Mouse (Mus musculus): ENCODE measurements at regions not wholly inside any gene's neighbourhood (a gene's known extent, or its start where the extent isn't known, plus 50 kb on each side); places are given as distances from the start of the nearest gene placed in this dataset.

GRCm38 (mm10) chr12:79961881-79962280 is 150.9 kb downstream of the Zfp36l1 start:
- TF ChIP-seq EP300 (IDR thresholded peaks at IDR 0.05; ENCODE audit: insufficient read depth, low read depth, low read length) (no peak), POLR2A (IDR thresholded peaks at IDR 0.05; ENCODE audit: insufficient read depth, low read depth, low read length) (no peak), CTCF (IDR thresholded peaks at IDR 0.05) (no peak)
- 66% methylated on average over 4 of the region's 4 CpGs for WGBS
- peak in 1 of 2 experiments; percentile 13 for DNase-seq
- no peak overlapping the region for H3K4me3 ChIP-seq
- H3K4me1 ChIP-seq (ENCODE audit: control insufficient read depth, insufficient read depth, low read length), result peaks cover 10% of the 10 kb centered on the region
- H3K36me3 ChIP-seq (ENCODE audit: control insufficient read depth, insufficient read depth, low read length), result peaks cover 3% of the 10 kb centered on the region; the same call in 1 of the 2 replicates
- intact Hi-C loops (cut with DNase I), result loop anchor here (10.0 kb wide), 1 partner anchor 607 kb away; no protein-coding TSS in a partner anchor
- no peak overlapping the region for H3K9ac ChIP-seq (ENCODE audit: low read depth, low read length)
- no peaks in the 10 kb centered on the region for H3K79me2 ChIP-seq (replicated peaks; ENCODE audit: control insufficient read depth, insufficient read depth, low read length)
- no peak overlapping the region for H3K27ac ChIP-seq
- H3K27me3 ChIP-seq (ENCODE audit: control insufficient read depth, insufficient read depth, low read length), result no peaks in the 10 kb centered on the region

DNA sequence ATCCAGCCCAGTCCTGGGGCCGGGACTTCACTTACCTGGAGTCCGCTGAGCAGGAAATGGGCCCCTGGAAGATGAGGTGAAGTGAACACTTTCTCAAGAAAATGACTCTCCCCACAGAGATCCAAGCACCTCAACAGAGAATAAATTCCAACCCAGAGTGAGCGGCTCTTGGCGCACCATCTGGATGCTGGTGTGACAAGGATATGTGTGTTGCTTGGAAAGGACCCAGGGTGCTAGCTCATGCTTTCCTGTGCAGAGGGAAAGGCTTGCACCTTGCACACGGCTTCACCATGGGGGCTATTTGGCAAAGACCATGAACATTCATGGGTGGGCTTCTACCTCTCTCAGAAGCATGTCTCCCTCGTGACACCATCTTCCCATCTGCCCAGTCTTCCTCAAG is 151.7 kb downstream of the Zfp36l1 start:
- intact Hi-C loops (cut with DNase I), result loop anchor here (10.0 kb wide), 1 partner anchor 606 kb away; no protein-coding TSS in a partner anchor
- WGBS, result 93% methylated on average over 6 of the region's 6 CpGs
- TF ChIP-seq CTCF (IDR thresholded peaks at IDR 0.05) (no peak), POLR2A (IDR thresholded peaks at IDR 0.05; ENCODE audit: insufficient read depth, low read depth, low read length) (no peak), EP300 (IDR thresholded peaks at IDR 0.05; ENCODE audit: insufficient read depth, low read depth, low read length) (no peak)
- Histone ChIP-seq H3K9ac (ENCODE audit: low read depth, low read length) (no peak overlapping the region), H3K4me1 (ENCODE audit: control insufficient read depth, insufficient read depth, low read length) (peaks cover 4% of the 10 kb centered on the region), H3K36me3 (ENCODE audit: control insufficient read depth, insufficient read depth, low read length) (peaks cover 3% of the 10 kb centered on the region; the same call in 1 of the 2 replicates), H3K4me3 (no peak overlapping the region), H3K27me3 (ENCODE audit: control insufficient read depth, insufficient read depth, low read length) (no peaks in the 10 kb centered on the region), H3K79me2 (replicated peaks; ENCODE audit: control insufficient read depth, insufficient read depth, low read length) (no peaks in the 10 kb centered on the region), H3K27ac (no peak overlapping the region)
- peak in 1 of 2 experiments; percentile 13 for DNase-seq

DNA sequence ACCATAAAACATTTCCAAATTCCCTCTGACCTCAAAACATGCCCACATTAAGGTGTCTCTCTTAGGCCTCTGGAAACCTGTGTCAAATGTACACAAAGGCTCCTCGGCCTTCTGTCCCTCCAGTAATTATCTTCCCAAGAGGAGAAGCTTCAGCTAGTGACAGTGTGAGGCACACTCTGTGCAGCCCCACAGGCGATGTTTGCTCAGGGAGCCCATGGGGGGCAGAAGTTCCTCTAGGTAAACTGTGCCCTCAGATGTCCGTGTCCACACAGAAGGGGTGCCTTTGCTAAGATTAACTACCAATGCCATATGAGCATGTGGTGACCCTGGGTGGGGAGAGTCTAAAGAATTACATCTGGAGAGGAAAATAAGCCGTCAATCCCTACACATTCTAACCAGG is 152.4 kb downstream of the Zfp36l1 start:
- H3K4me3 ChIP-seq, result no peak overlapping the region
- WGBS, result 93% methylated on average over 4 of the region's 4 CpGs
- intact Hi-C loops (cut with DNase I), result loop anchor here (10.0 kb wide), 1 partner anchor 606 kb away; no protein-coding TSS in a partner anchor
- no peak overlapping the region for H3K27ac ChIP-seq
- peaks cover 1% of the 10 kb centered on the region for H3K4me1 ChIP-seq (ENCODE audit: control insufficient read depth, insufficient read depth, low read length)
- no peaks in the 10 kb centered on the region for H3K27me3 ChIP-seq (ENCODE audit: control insufficient read depth, insufficient read depth, low read length)
- peaks cover 3% of the 10 kb centered on the region; the same call in 1 of the 2 replicates for H3K36me3 ChIP-seq (ENCODE audit: control insufficient read depth, insufficient read depth, low read length)
- H3K9ac ChIP-seq (ENCODE audit: low read depth, low read length), result no peak overlapping the region
- peak in 1 of 2 experiments; percentile 15 for DNase-seq
- TF ChIP-seq EP300 (IDR thresholded peaks at IDR 0.05; ENCODE audit: insufficient read depth, low read depth, low read length) (no peak), CTCF (IDR thresholded peaks at IDR 0.05) (no peak), POLR2A (IDR thresholded peaks at IDR 0.05; ENCODE audit: insufficient read depth, low read depth, low read length) (no peak)
- H3K79me2 ChIP-seq (replicated peaks; ENCODE audit: control insufficient read depth, insufficient read depth, low read length), result no peaks in the 10 kb centered on the region

DNA sequence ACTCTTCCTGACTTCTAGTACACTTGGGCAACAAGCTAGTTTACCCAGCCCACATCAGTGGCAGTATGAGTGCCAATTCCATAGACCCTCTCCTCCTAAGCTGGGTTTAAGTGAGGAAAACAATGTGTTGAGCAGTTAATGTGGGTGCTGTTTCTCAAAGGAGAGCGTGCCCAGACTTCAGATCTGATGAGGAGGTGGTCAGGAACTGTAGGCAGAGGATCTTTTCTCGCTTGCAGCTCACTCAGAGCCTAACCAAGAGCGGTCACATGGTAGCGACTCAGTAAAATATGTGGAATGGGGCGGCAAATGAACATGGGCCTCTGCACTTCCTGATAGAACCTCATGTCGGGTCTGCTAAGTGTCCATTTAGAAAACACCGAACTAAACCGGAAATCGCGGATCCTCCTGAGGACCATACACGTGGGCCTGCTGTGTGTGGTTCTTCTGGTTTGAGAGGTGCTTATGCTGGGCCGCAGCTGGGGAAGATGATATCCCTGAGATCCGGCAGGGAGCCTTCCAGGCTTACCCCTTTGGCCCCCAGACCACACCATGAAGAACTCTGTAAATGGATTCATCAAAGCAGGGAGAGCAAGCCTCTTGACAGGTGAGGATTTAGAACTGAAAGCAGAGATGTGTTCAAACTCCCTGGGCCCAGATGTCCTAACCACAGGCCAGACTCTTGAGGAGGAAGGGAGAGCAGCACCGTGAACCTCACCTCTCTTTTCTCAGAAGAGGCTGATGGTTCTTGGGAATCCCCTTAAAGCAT is 153.1 kb downstream of the Zfp36l1 start:
- peaks cover 1% of the 10 kb centered on the region for H3K4me1 ChIP-seq (ENCODE audit: control insufficient read depth, insufficient read depth, low read length)
- peak in 1 of 2 experiments; percentile 14 for DNase-seq
- no peak overlapping the region for H3K9ac ChIP-seq (ENCODE audit: low read depth, low read length)
- peaks cover under 1% of the 10 kb centered on the region; the same call in 1 of the 2 replicates for H3K36me3 ChIP-seq (ENCODE audit: control insufficient read depth, insufficient read depth, low read length)
- H3K4me3 ChIP-seq, result no peak overlapping the region
- no peak overlapping the region for H3K27ac ChIP-seq
- intact Hi-C loops (cut with DNase I), result loop anchor here (10.0 kb wide), 1 partner anchor 605 kb away; no protein-coding TSS in a partner anchor
- 94% methylated on average over 14 of the region's 14 CpGs for WGBS
- no peaks in the 10 kb centered on the region for H3K79me2 ChIP-seq (replicated peaks; ENCODE audit: control insufficient read depth, insufficient read depth, low read length)
- TF ChIP-seq CTCF (IDR thresholded peaks at IDR 0.05), result no peak
- H3K27me3 ChIP-seq (ENCODE audit: control insufficient read depth, insufficient read depth, low read length), result no peaks in the 10 kb centered on the region

GRCm38 (mm10) chr12:79957211-79957610 is 155.6 kb downstream of the Zfp36l1 start:
- Histone ChIP-seq H3K4me3 (no peak overlapping the region), H3K79me2 (replicated peaks; ENCODE audit: control insufficient read depth, insufficient read depth, low read length) (no peaks in the 10 kb centered on the region), H3K9ac (ENCODE audit: low read depth, low read length) (no peak overlapping the region), H3K27ac (no peak overlapping the region), H3K27me3 (ENCODE audit: control insufficient read depth, insufficient read depth, low read length) (no peaks in the 10 kb centered on the region), H3K36me3 (ENCODE audit: control insufficient read depth, insufficient read depth, low read length) (no peaks in the 10 kb centered on the region), H3K4me1 (ENCODE audit: control insufficient read depth, insufficient read depth, low read length) (peaks cover 1% of the 10 kb centered on the region)
- TF ChIP-seq CTCF (IDR thresholded peaks at IDR 0.05), result no peak
- TF ChIP-seq POLR2A (IDR thresholded peaks at IDR 0.05; ENCODE audit: insufficient read depth, low read depth, low read length), result no peak
- no peak for TF ChIP-seq EP300 (IDR thresholded peaks at IDR 0.05; ENCODE audit: insufficient read depth, low read depth, low read length)
- 90% methylated on average over 4 of the region's 4 CpGs for WGBS
- intact Hi-C loops (cut with DNase I), result no loop called here
- peak in 1 of 2 experiments; percentile 2 for DNase-seq

GRCm38 (mm10) chr12:79956351-79956750 is 156.5 kb downstream of the Zfp36l1 start:
- intact Hi-C loops (cut with DNase I), result no loop called here
- Histone ChIP-seq H3K27me3 (ENCODE audit: control insufficient read depth, insufficient read depth, low read length) (no peaks in the 10 kb centered on the region), H3K4me1 (ENCODE audit: control insufficient read depth, insufficient read depth, low read length) (peaks cover 1% of the 10 kb centered on the region), H3K36me3 (ENCODE audit: control insufficient read depth, insufficient read depth, low read length) (no peaks in the 10 kb centered on the region), H3K4me3 (no peak overlapping the region), H3K27ac (no peak overlapping the region), H3K9ac (ENCODE audit: low read depth, low read length) (no peak overlapping the region), H3K79me2 (replicated peaks; ENCODE audit: control insufficient read depth, insufficient read depth, low read length) (no peaks in the 10 kb centered on the region)
- 84% methylated on average over 6 of the region's 6 CpGs for WGBS
- DNase-seq, result no peak
- TF ChIP-seq EP300 (IDR thresholded peaks at IDR 0.05; ENCODE audit: insufficient read depth, low read depth, low read length), result no peak
- TF ChIP-seq POLR2A (IDR thresholded peaks at IDR 0.05; ENCODE audit: insufficient read depth, low read depth, low read length), result no peak
- no peak for TF ChIP-seq CTCF (IDR thresholded peaks at IDR 0.05)

Measured in heart, adult 2 months (tissue).